Mouse (Mus musculus) thymus, adult 2 months (tissue): ENCODE measurements around the gene Dnajc12.

Experiments
- CTCF ChIP-seq: fragments of 200-500 bp; IDR thresholded peaks from 2 replicates; pipeline ENCODE4 v1.5.1; 2012; ENCODE audit warnings: mild to moderate bottlenecking, control low read depth, low read length, moderate library complexity, borderline replicate concordance; ENCODE audit not compliant: control insufficient read depth, poor library complexity, insufficient read depth; ENCODE audit errors: extremely low read depth
- POLR2A ChIP-seq: fragments of 200-500 bp; IDR thresholded peaks from 2 replicates; pipeline ENCODE4 v1.6.1; 2012; ENCODE audit warnings: mild to moderate bottlenecking, low read length, control low read depth, moderate library complexity; ENCODE audit not compliant: control insufficient read depth, poor library complexity, insufficient read depth; ENCODE audit errors: extremely low read depth

DNA sequence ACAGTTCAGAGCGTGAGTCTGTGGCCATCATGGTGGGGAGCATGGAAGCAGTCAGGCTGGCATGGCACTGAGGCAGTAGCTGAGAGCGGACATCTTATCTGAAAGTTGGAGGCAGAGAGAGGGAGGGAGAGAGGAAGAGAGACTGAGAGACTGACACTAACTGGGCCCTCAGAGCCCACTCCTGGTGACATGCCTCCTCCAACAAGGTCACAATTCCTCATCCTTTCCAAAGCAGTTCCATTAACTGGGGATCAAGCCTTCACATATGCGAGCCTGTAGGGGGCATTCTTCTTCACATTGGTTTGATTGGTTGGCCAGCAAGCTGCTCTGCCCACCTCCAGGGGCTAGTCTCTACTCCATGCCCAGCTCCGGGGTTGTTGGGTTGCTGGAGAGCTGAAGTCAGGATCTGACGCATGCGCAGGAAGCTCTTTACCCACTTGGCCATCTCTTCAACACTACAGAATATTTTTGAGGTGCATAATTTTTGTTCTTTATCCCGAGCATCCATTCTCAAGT is 49.0 kb downstream of the Dnajc12 start:
- TF ChIP-seq CTCF (no peak), POLR2A (no peak)
